Mouse (Mus musculus) midbrain, embryonic 14.5 days (tissue): ENCODE measurements around the gene Snrnp70. TPM values are rescaled to one million over a fixed set of nuclear protein-coding genes. Genes with fewer than 3 reads are reported as not detected.
"Not testable (repeated sequence)": the region's sequence is repeated elsewhere in the genome, so short reads cannot be mapped to it uniquely, and the experiment has no call there.

ENCODE experiments used
- ATAC-seq: fragments of 200-750 bp; cut with Nextera tagmentation; 2 replicates; pipeline ENCODE4 v1.8.0; 2017; ENCODE audit warnings: moderate number of reproducible peaks, moderate library complexity; ENCODE audit not compliant: low FRiP score, low TSS enrichment
- DNase-seq: peaks from one replicate; pipeline ENCODE4 v3.0.0-alpha.2; 2015
- H3K27ac ChIP-seq: fragments of 300-500 bp; sonication (generic); replicated peaks from 2 replicates; pipeline ENCODE4 v1.5.1; 2014; ENCODE audit warnings: mild to moderate bottlenecking, low read depth, low read length, moderate library complexity
- H3K27me3 ChIP-seq: fragments of 300-500 bp; sonication (generic); 2 replicates; pipeline ENCODE4 v1.6.1; 2014; ENCODE audit warnings: low read length, control low read depth, mixed read lengths; ENCODE audit not compliant: control insufficient read depth, insufficient read depth
- H3K36me3 ChIP-seq: fragments of 300-500 bp; sonication (generic); 2 replicates; pipeline ENCODE4 v1.6.1; 2014; ENCODE audit warnings: low read length, control low read depth; ENCODE audit not compliant: control insufficient read depth, insufficient read depth
- H3K4me1 ChIP-seq: fragments of 300-500 bp; sonication (generic); 2 replicates; pipeline ENCODE4 v1.6.1; 2014; ENCODE audit warnings: mild to moderate bottlenecking, antibody characterized with exemption, low read length, control low read depth; ENCODE audit not compliant: control insufficient read depth, insufficient read depth
- H3K4me2 ChIP-seq: fragments of 300-500 bp; sonication (generic); 2 replicates; pipeline ENCODE4 v1.6.1; 2014; ENCODE audit warnings: mild to moderate bottlenecking, low read length, moderate library complexity
- H3K4me3 ChIP-seq: fragments of 300-500 bp; sonication (generic); replicated peaks from 2 replicates; pipeline ENCODE4 v1.5.1; 2014; ENCODE audit warnings: low read depth, low read length
- H3K9ac ChIP-seq: fragments of 300-500 bp; sonication (generic); replicated peaks from 2 replicates; pipeline ENCODE4 v1.6.1; 2014; ENCODE audit warnings: mild to moderate bottlenecking, low read length, moderate library complexity
- H3K9me3 ChIP-seq: fragments of 300-500 bp; sonication (generic); 2 replicates; pipeline ENCODE4 v1.6.1; 2016; ENCODE audit warnings: low read length, control low read depth, mixed read lengths; ENCODE audit not compliant: control insufficient read depth
- WGBS: fragments of 180-500 bp; shearing (Covaris S2); extraction: QIAGEN DNeasy Blood & Tissue Kit; methylation state at CpG from one replicate; pipeline ENCODE4 v1.1.7; 2014; 5-methylcytosine and 5-hydroxymethylcytosine counted together
- polyA plus RNA-seq: library from polyadenylated mRNA; unstranded; fragments of >200 nt; fragmentation: Nextera tagmentation; extraction: Ambion mirVana; gene quantifications from 2 replicates; pipeline ENCODE4 v1.2.1, GENCODE M21; 2014

Snrnp70 gene
- polyA plus RNA-seq, 1 experiment from 2014 or later = 80.6 TPM

- not testable (repeated sequence) for H3K27me3 ChIP-seq
Measured at GRCm38 (mm10) chr7:45359081-45359480, 36.5 kb downstream of the Snrnp70 start.

GRCm38 (mm10) chr7:45356087-45356486 is 39.5 kb downstream of the Snrnp70 start:
- Histone ChIP-seq H3K27ac (no peak overlapping the region), H3K9ac (no peak overlapping the region), H3K4me2 (no peak overlapping the region), H3K27me3 (no peaks in the 10 kb centered on the region), H3K4me3 (no peak overlapping the region), H3K9me3 (no peaks in the 10 kb centered on the region), H3K4me1 (0 out of 2 replicates have a peak, but pooled peaks cover 1% of the 10 kb centered on the region), H3K36me3 (peaks cover 75% of the 10 kb centered on the region)
- DNase-seq (no peak), ATAC-seq (no peak)
- 53% methylated on average over 13 of the region's 13 CpGs for WGBS

More at GRCm38 (mm10) chr7:45359081-45359480, 36.5 kb downstream of the Snrnp70 start:
- H3K9ac ChIP-seq, H3K4me2 ChIP-seq, DNase-seq, H3K4me3 ChIP-seq, H3K9me3 ChIP-seq, ATAC-seq, H3K27ac ChIP-seq: not testable (repeated sequence)
- peaks cover 19% of the 10 kb centered on the region for H3K4me1 ChIP-seq
- peaks cover 50% of the 10 kb centered on the region for H3K36me3 ChIP-seq
- WGBS = 77% methylated on average over 9 of the region's 11 CpGs

GRCm38 (mm10) chr7:45355318-45356020 is 40.1 kb downstream of the Snrnp70 start:
- H3K27ac ChIP-seq = no peak overlapping the region
- no peaks in the 10 kb centered on the region for H3K4me1 ChIP-seq
- ATAC-seq (no peak), DNase-seq (no peak)
- H3K9ac ChIP-seq = no peak overlapping the region
- no peaks in the 10 kb centered on the region for H3K9me3 ChIP-seq
- peaks cover 81% of the 10 kb centered on the region for H3K36me3 ChIP-seq
- no peak overlapping the region for H3K4me3 ChIP-seq
- H3K4me2 ChIP-seq = no peak overlapping the region
- WGBS = 76% methylated on average over 15 of the region's 15 CpGs
- no peaks in the 10 kb centered on the region for H3K27me3 ChIP-seq

- WGBS = 28% methylated on average over 5 of the region's 5 CpGs
- ATAC-seq (no peak), DNase-seq (no peak)
- no peak overlapping the region for H3K9ac ChIP-seq
- no peak overlapping the region for H3K27ac ChIP-seq
- no peaks in the 10 kb centered on the region for H3K4me1 ChIP-seq
- H3K4me2 ChIP-seq = no peak overlapping the region
- no peaks in the 10 kb centered on the region for H3K27me3 ChIP-seq
- peaks cover 92% of the 10 kb centered on the region for H3K36me3 ChIP-seq
- H3K4me3 ChIP-seq = no peak overlapping the region
- no peaks in the 10 kb centered on the region for H3K9me3 ChIP-seq
Measured at GRCm38 (mm10) chr7:45353041-45353440, 42.5 kb downstream of the Snrnp70 start.

GRCm38 (mm10) chr7:45346905-45347304 is 48.6 kb downstream of the Snrnp70 start:
- ATAC-seq (no peak), DNase-seq (no peak)
- H3K9ac ChIP-seq = no peak overlapping the region
- H3K9me3 ChIP-seq = no peaks in the 10 kb centered on the region
- no peak overlapping the region for H3K27ac ChIP-seq
- no peak overlapping the region for H3K4me2 ChIP-seq
- H3K27me3 ChIP-seq = no peaks in the 10 kb centered on the region
- no peaks in the 10 kb centered on the region for H3K4me1 ChIP-seq
- peaks cover 74% of the 10 kb centered on the region for H3K36me3 ChIP-seq
- 85% methylated on average over 13 of the region's 13 CpGs for WGBS
- H3K4me3 ChIP-seq = no peak overlapping the region

- DNase-seq = no peak
- no peak overlapping the region for H3K4me2 ChIP-seq
Measured at GRCm38 (mm10) chr7:45343543-45343942, 52.0 kb downstream of the Snrnp70 start.

GRCm38 (mm10) chr7:45342081-45342480 is 53.5 kb downstream of the Snrnp70 start:
- ATAC-seq = no peak
- 89% methylated on average over 11 of the region's 11 CpGs for WGBS
- H3K36me3 ChIP-seq = peaks cover 28% of the 10 kb centered on the region

More at GRCm38 (mm10) chr7:45343543-45343942, 52.0 kb downstream of the Snrnp70 start:
- Histone ChIP-seq H3K4me1 (peaks cover 22% of the 10 kb centered on the region), H3K9ac (no peak overlapping the region), H3K36me3 (peaks cover 43% of the 10 kb centered on the region), H3K9me3 (no peaks in the 10 kb centered on the region), H3K27ac (no peak overlapping the region), H3K27me3 (peaks cover 5% of the 10 kb centered on the region; the same call in 1 of the 2 replicates), H3K4me3 (no peak overlapping the region)
- no peak for ATAC-seq
- 23% methylated on average over 13 of the region's 13 CpGs for WGBS

GRCm38 (mm10) chr7:45341303-45341702 is 54.2 kb downstream of the Snrnp70 start:
- WGBS = 5% methylated on average over 8 of the region's 8 CpGs

More at GRCm38 (mm10) chr7:45342081-45342480, 53.5 kb downstream of the Snrnp70 start:
- Histone ChIP-seq H3K27ac (no peak overlapping the region), H3K27me3 (peaks cover 8% of the 10 kb centered on the region; the same call in 1 of the 2 replicates), H3K9ac (no peak overlapping the region), H3K4me2 (no peak overlapping the region), H3K4me3 (no peak overlapping the region), H3K4me1 (peaks cover 28% of the 10 kb centered on the region), H3K9me3 (no peaks in the 10 kb centered on the region)
- DNase-seq = no peak

GRCm38 (mm10) chr7:45340669-45341068 is 54.9 kb downstream of the Snrnp70 start:
- H3K4me3 ChIP-seq = peak overlapping the region; percentile 45; the same call in 1 of the 2 replicates
- no peak overlapping the region for H3K9ac ChIP-seq
- ATAC-seq = no peak
- DNase-seq = peak; percentile 43
- peak overlapping the region; percentile 84 for H3K4me2 ChIP-seq
- WGBS = 3% methylated on average over 11 of the region's 11 CpGs
- H3K27me3 ChIP-seq = peaks cover 8% of the 10 kb centered on the region; the same call in 1 of the 2 replicates
- H3K36me3 ChIP-seq = peaks cover 14% of the 10 kb centered on the region
- H3K27ac ChIP-seq = no peak overlapping the region
- no peaks in the 10 kb centered on the region for H3K9me3 ChIP-seq
- H3K4me1 ChIP-seq = peaks cover 28% of the 10 kb centered on the region

More at GRCm38 (mm10) chr7:45341303-45341702, 54.2 kb downstream of the Snrnp70 start:
- H3K9me3 ChIP-seq = no peaks in the 10 kb centered on the region
- H3K4me3 ChIP-seq = no peak overlapping the region
- no peak overlapping the region for H3K9ac ChIP-seq
- peaks cover 28% of the 10 kb centered on the region for H3K4me1 ChIP-seq
- no peak overlapping the region for H3K4me2 ChIP-seq
- DNase-seq = peak; percentile 74
- no peak overlapping the region for H3K27ac ChIP-seq
- peaks cover 20% of the 10 kb centered on the region for H3K36me3 ChIP-seq
- peaks cover 8% of the 10 kb centered on the region; the same call in 1 of the 2 replicates for H3K27me3 ChIP-seq
- no peak for ATAC-seq
